Mouse (Mus musculus): ENCODE results near the gene Gm14862. TPM values are rescaled to one million over a fixed set of nuclear protein-coding genes. Genes with fewer than 3 reads are reported as not detected.

Gm14862 gene
- polyA plus RNA-seq, 1 experiment from 2014 or later: not detected

- H3K9me3 ChIP-seq (ENCODE audit: control insufficient read depth, low read length): no peaks in the 10 kb centered on the region
- WGBS: 35% methylated on average over 8 of the region's 8 CpGs
- no peak overlapping the region for H3K27ac ChIP-seq (replicated peaks)
- TF ChIP-seq EP300 (optimal IDR thresholded peaks at IDR 0.05) (no peak), CTCF (IDR thresholded peaks at IDR 0.05; ENCODE audit: low read depth) (no peak)
- no peak overlapping the region for H3K4me2 ChIP-seq (replicated peaks; ENCODE audit: low read depth)
- no peaks in the 10 kb centered on the region for H3K36me3 ChIP-seq (ENCODE audit: control insufficient read depth, insufficient read depth, low read length)
- no peak; the same call in 1 of the 2 replicates for ATAC-seq (ENCODE audit: low FRiP score, low TSS enrichment)
- no peaks in the 10 kb centered on the region for H3K27me3 ChIP-seq (ENCODE audit: control insufficient read depth, insufficient read depth, low read length)
- H3K4me3 ChIP-seq (ENCODE audit: low read depth, low read length): no peak overlapping the region
- no peak overlapping the region for H3K9ac ChIP-seq (ENCODE audit: low read length)
- H3K4me1 ChIP-seq (replicated peaks; ENCODE audit: control insufficient read depth, insufficient read depth): no peaks in the 10 kb centered on the region
- DNase-seq (ENCODE audit: low spot score): no peak
Measured at GRCm38 (mm10) chrX:9243381-9243864, 13.3 kb downstream of the Gm14862 start.

- TF ChIP-seq CTCF (IDR thresholded peaks at IDR 0.05; ENCODE audit: low read depth): no peak
- no peak for TF ChIP-seq EP300 (optimal IDR thresholded peaks at IDR 0.05)
- no peaks in the 10 kb centered on the region for H3K4me1 ChIP-seq (replicated peaks; ENCODE audit: control insufficient read depth, insufficient read depth)
- no peaks in the 10 kb centered on the region for H3K36me3 ChIP-seq (ENCODE audit: control insufficient read depth, insufficient read depth, low read length)
- no peak overlapping the region for H3K4me3 ChIP-seq (ENCODE audit: low read depth, low read length)
- no peaks in the 10 kb centered on the region for H3K27me3 ChIP-seq (ENCODE audit: control insufficient read depth, insufficient read depth, low read length)
- ATAC-seq (ENCODE audit: low FRiP score, low TSS enrichment) (peak; percentile 80), DNase-seq (ENCODE audit: low spot score) (peak; percentile 26)
- no peaks in the 10 kb centered on the region for H3K9me3 ChIP-seq (ENCODE audit: control insufficient read depth, low read length)
- no peak overlapping the region for H3K27ac ChIP-seq (replicated peaks)
- WGBS: 71% methylated on average over 5 of the region's 5 CpGs
- no peak overlapping the region for H3K4me2 ChIP-seq (replicated peaks; ENCODE audit: low read depth)
- no peak overlapping the region for H3K9ac ChIP-seq (ENCODE audit: low read length)
Measured at GRCm38 (mm10) chrX:9240737-9241591, 15.7 kb downstream of the Gm14862 start.

- Histone ChIP-seq H3K27ac (replicated peaks) (no peak overlapping the region), H3K36me3 (ENCODE audit: control insufficient read depth, insufficient read depth, low read length) (no peaks in the 10 kb centered on the region), H3K4me2 (replicated peaks; ENCODE audit: low read depth) (no peak overlapping the region), H3K9me3 (ENCODE audit: control insufficient read depth, low read length) (no peaks in the 10 kb centered on the region), H3K4me1 (replicated peaks; ENCODE audit: control insufficient read depth, insufficient read depth) (no peaks in the 10 kb centered on the region), H3K27me3 (ENCODE audit: control insufficient read depth, insufficient read depth, low read length) (no peaks in the 10 kb centered on the region), H3K4me3 (ENCODE audit: low read depth, low read length) (no peak overlapping the region), H3K9ac (ENCODE audit: low read length) (no peak overlapping the region)
- DNase-seq (ENCODE audit: low spot score): no peak
- TF ChIP-seq EP300 (optimal IDR thresholded peaks at IDR 0.05) (no peak), CTCF (IDR thresholded peaks at IDR 0.05; ENCODE audit: low read depth) (no peak)
- 62% methylated on average over 2 of the region's 2 CpGs for WGBS
- ATAC-seq (ENCODE audit: low FRiP score, low TSS enrichment): no peak
Measured at GRCm38 (mm10) chrX:9227105-9227504, 29.6 kb downstream of the Gm14862 start.

GRCm38 (mm10) chrX:9222412-9223221 is 34.1 kb downstream of the Gm14862 start:
- Histone ChIP-seq H3K4me2 (replicated peaks; ENCODE audit: low read depth) (no peak overlapping the region), H3K27ac (replicated peaks) (no peak overlapping the region), H3K9ac (ENCODE audit: low read length) (no peak overlapping the region), H3K9me3 (ENCODE audit: control insufficient read depth, low read length) (no peaks in the 10 kb centered on the region), H3K36me3 (ENCODE audit: control insufficient read depth, insufficient read depth, low read length) (no peaks in the 10 kb centered on the region), H3K27me3 (ENCODE audit: control insufficient read depth, insufficient read depth, low read length) (no peaks in the 10 kb centered on the region), H3K4me3 (ENCODE audit: low read depth, low read length) (no peak overlapping the region), H3K4me1 (replicated peaks; ENCODE audit: control insufficient read depth, insufficient read depth) (no peaks in the 10 kb centered on the region)
- 51% methylated on average over 3 of the region's 3 CpGs for WGBS
- peak; percentile 98 for ATAC-seq (ENCODE audit: low FRiP score, low TSS enrichment)
- DNase-seq (ENCODE audit: low spot score): peak; percentile 52
- TF ChIP-seq EP300 (optimal IDR thresholded peaks at IDR 0.05): no peak
- TF ChIP-seq CTCF (IDR thresholded peaks at IDR 0.05; ENCODE audit: low read depth): no peak

GRCm38 (mm10) chrX:9221736-9222135 is 35.0 kb downstream of the Gm14862 start:
- Histone ChIP-seq H3K4me2 (replicated peaks; ENCODE audit: low read depth) (no peak overlapping the region), H3K27ac (replicated peaks) (no peak overlapping the region), H3K4me3 (ENCODE audit: low read depth, low read length) (no peak overlapping the region), H3K4me1 (replicated peaks; ENCODE audit: control insufficient read depth, insufficient read depth) (no peaks in the 10 kb centered on the region), H3K36me3 (ENCODE audit: control insufficient read depth, insufficient read depth, low read length) (no peaks in the 10 kb centered on the region), H3K9ac (ENCODE audit: low read length) (no peak overlapping the region), H3K9me3 (ENCODE audit: control insufficient read depth, low read length) (no peaks in the 10 kb centered on the region), H3K27me3 (ENCODE audit: control insufficient read depth, insufficient read depth, low read length) (no peaks in the 10 kb centered on the region)
- 66% methylated on average over 4 of the region's 4 CpGs for WGBS
- TF ChIP-seq EP300 (optimal IDR thresholded peaks at IDR 0.05) (no peak), CTCF (IDR thresholded peaks at IDR 0.05; ENCODE audit: low read depth) (no peak)
- no peak for DNase-seq (ENCODE audit: low spot score)
- ATAC-seq (ENCODE audit: low FRiP score, low TSS enrichment): no peak
